Mouse (Mus musculus) forebrain, embryonic 16.5 days (tissue): ENCODE results near the gene Creld1. TPM values are rescaled to one million over a fixed set of nuclear protein-coding genes. Genes with fewer than 3 reads are reported as not detected.

Source experiments
- ATAC-seq: fragments of 200-750 bp; cut with Nextera tagmentation; 2 replicates; pipeline ENCODE4 v1.8.0; 2017; ENCODE audit warnings: mild to moderate bottlenecking, moderate library complexity
- H3K27ac ChIP-seq: fragments of 300-500 bp; sonication (generic); 2 replicates; pipeline ENCODE4 v1.5.1; 2014; ENCODE audit warnings: low read length, control low read depth
- H3K27me3 ChIP-seq: fragments of 300-500 bp; sonication (generic); replicated peaks from 2 replicates; pipeline ENCODE4 v1.6.1; 2014; ENCODE audit warnings: low read length; ENCODE audit not compliant: control insufficient read depth, insufficient read depth
- H3K36me3 ChIP-seq: fragments of 300-500 bp; sonication (generic); 2 replicates; pipeline ENCODE4 v1.6.1; 2014; ENCODE audit not compliant: control insufficient read depth, insufficient read depth
- H3K4me1 ChIP-seq: fragments of 300-500 bp; sonication (generic); replicated peaks from 2 replicates; pipeline ENCODE4 v1.6.1; 2014; ENCODE audit warnings: low read length; ENCODE audit not compliant: control insufficient read depth, insufficient read depth
- H3K4me2 ChIP-seq: fragments of 300-500 bp; sonication (generic); 2 replicates; pipeline ENCODE4 v1.6.1; 2014; ENCODE audit warnings: mild to moderate bottlenecking, low read length, control low read depth
- H3K4me3 ChIP-seq: fragments of 300-500 bp; sonication (generic); replicated peaks from 2 replicates; pipeline ENCODE4 v1.5.1; 2014; ENCODE audit warnings: mild to moderate bottlenecking, low read length, control low read depth
- H3K9ac ChIP-seq: fragments of 300-500 bp; sonication (generic); replicated peaks from 2 replicates; pipeline ENCODE4 v1.6.1; 2014; ENCODE audit warnings: low read depth, low read length, control low read depth
- H3K9me3 ChIP-seq: fragments of 300-500 bp; sonication (generic); 2 replicates; pipeline ENCODE4 v1.6.1; 2016; ENCODE audit warnings: low read length; ENCODE audit not compliant: control insufficient read depth
- WGBS: fragments of 180-500 bp; shearing (Covaris S2); extraction: QIAGEN DNeasy Blood & Tissue Kit; methylation state at CpG from one replicate; pipeline ENCODE4 v1.1.7; 2014; 5-methylcytosine and 5-hydroxymethylcytosine counted together
- polyA plus RNA-seq: library from polyadenylated mRNA; unstranded; fragments of >200 nt; fragmentation: Nextera tagmentation; extraction: Ambion mirVana; gene quantifications from 2 replicates; pipeline ENCODE4 v1.2.1, GENCODE M21; 2015

Gene Creld1
- polyA plus RNA-seq, 1 experiment from 2014 or later = 73.9 TPM

GRCm38 (mm10) chr6:113442442-113443090 lies 40.5 kb upstream of the Creld1 start, which contains the start of gene Jagn1:
TSS of gene Jagn1 (plus strand) at chr6:113442569.
- Histone ChIP-seq H3K9me3 (no peaks in the 10 kb centered on the region), H3K27ac (peak within 1 kb of the TSS; percentile 46), H3K36me3 (peaks cover 5% of the 10 kb centered on the region; the same call in 1 of the 2 replicates), H3K9ac (peak within 1 kb of the TSS; percentile 76), H3K4me1 (peaks cover 11% of the 10 kb centered on the region), H3K4me2 (peak within 1 kb of the TSS; percentile 81), H3K4me3 (peak within 1 kb of the TSS; percentile 91), H3K27me3 (no peaks in the 10 kb centered on the region)
- ATAC-seq = peak; percentile 97
- 1% methylated on average over 45 of the region's 45 CpGs for WGBS

GRCm38 (mm10) chr6:113443091-113443490 lies 40.0 kb upstream of the Creld1 start:
- Histone ChIP-seq H3K9me3 (no peaks in the 10 kb centered on the region), H3K27me3 (no peaks in the 10 kb centered on the region), H3K36me3 (peaks cover 9% of the 10 kb centered on the region), H3K4me3 (peak overlapping the region; percentile 91), H3K4me1 (peaks cover 11% of the 10 kb centered on the region), H3K27ac (no peak overlapping the region), H3K9ac (peak overlapping the region; percentile 76), H3K4me2 (peak overlapping the region; percentile 81)
- WGBS = 47% methylated on average over 12 of the region's 12 CpGs
- ATAC-seq = no peak

- Histone ChIP-seq H3K4me1 (peaks cover 11% of the 10 kb centered on the region), H3K9ac (no peak overlapping the region), H3K9me3 (no peaks in the 10 kb centered on the region), H3K27me3 (no peaks in the 10 kb centered on the region), H3K36me3 (peaks cover 11% of the 10 kb centered on the region), H3K27ac (no peak overlapping the region), H3K4me3 (no peak overlapping the region), H3K4me2 (no peak overlapping the region)
- no peak for ATAC-seq
- 89% methylated on average over 6 of the region's 8 CpGs for WGBS
Measured at GRCm38 (mm10) chr6:113444207-113444965, 38.7 kb upstream of the Creld1 start.

GRCm38 (mm10) chr6:113447639-113448038 lies 35.5 kb upstream of the Creld1 start:
- H3K4me3 ChIP-seq = no peak overlapping the region
- WGBS = 80% methylated on average over 4 of the region's 4 CpGs
- ATAC-seq = peak; percentile 52; the same call in 1 of the 2 replicates
- no peak overlapping the region for H3K27ac ChIP-seq
- H3K27me3 ChIP-seq = no peaks in the 10 kb centered on the region
- H3K9me3 ChIP-seq = no peaks in the 10 kb centered on the region
- H3K4me1 ChIP-seq = peaks cover 13% of the 10 kb centered on the region
- H3K36me3 ChIP-seq = peaks cover 11% of the 10 kb centered on the region
- no peak overlapping the region for H3K4me2 ChIP-seq
- H3K9ac ChIP-seq = no peak overlapping the region

- Histone ChIP-seq H3K4me3 (no peak overlapping the region), H3K4me2 (no peak overlapping the region), H3K9ac (no peak overlapping the region), H3K27me3 (no peaks in the 10 kb centered on the region), H3K4me1 (peaks cover 5% of the 10 kb centered on the region; the same call in 1 of the 2 replicates), H3K27ac (no peak overlapping the region), H3K36me3 (peaks cover 11% of the 10 kb centered on the region), H3K9me3 (no peaks in the 10 kb centered on the region)
- ATAC-seq = peak; percentile 54; the same call in 1 of the 2 replicates
- 75% methylated on average over 2 of the region's 2 CpGs for WGBS
Measured at GRCm38 (mm10) chr6:113451839-113452238, 31.3 kb upstream of the Creld1 start.

GRCm38 (mm10) chr6:113455007-113455406 lies 28.1 kb upstream of the Creld1 start:
- no peak overlapping the region for H3K27ac ChIP-seq
- H3K27me3 ChIP-seq = no peaks in the 10 kb centered on the region
- peaks cover 5% of the 10 kb centered on the region; the same call in 1 of the 2 replicates for H3K4me1 ChIP-seq
- H3K9ac ChIP-seq = no peak overlapping the region
- H3K4me3 ChIP-seq = no peak overlapping the region
- ATAC-seq = no peak
- no peaks in the 10 kb centered on the region for H3K36me3 ChIP-seq
- H3K9me3 ChIP-seq = no peaks in the 10 kb centered on the region
- no peak overlapping the region for H3K4me2 ChIP-seq
- WGBS = 78% methylated on average over 5 of the region's 5 CpGs

- ATAC-seq = no peak
- Histone ChIP-seq H3K4me1 (no peaks in the 10 kb centered on the region), H3K9me3 (no peaks in the 10 kb centered on the region), H3K9ac (no peak within 1 kb of the TSS), H3K4me3 (no peak within 1 kb of the TSS), H3K27ac (no peak within 1 kb of the TSS), H3K27me3 (no peaks in the 10 kb centered on the region), H3K36me3 (no peaks in the 10 kb centered on the region), H3K4me2 (no peak within 1 kb of the TSS)
- WGBS = 77% methylated on average over 10 of the region's 10 CpGs
Measured at GRCm38 (mm10) chr6:113457952-113458534, 25.1 kb upstream of the Creld1 start, which contains the start of gene Il17re. TSS of gene Il17re (plus strand) at chr6:113458484.

- no peaks in the 10 kb centered on the region for H3K4me1 ChIP-seq
- H3K27ac ChIP-seq = no peak overlapping the region
- no peak overlapping the region for H3K4me3 ChIP-seq
- no peak for ATAC-seq
- 72% methylated on average over 10 of the region's 10 CpGs for WGBS
- H3K27me3 ChIP-seq = no peaks in the 10 kb centered on the region
- H3K36me3 ChIP-seq = no peaks in the 10 kb centered on the region
- no peaks in the 10 kb centered on the region for H3K9me3 ChIP-seq
- no peak overlapping the region for H3K4me2 ChIP-seq
- no peak overlapping the region for H3K9ac ChIP-seq
Measured at GRCm38 (mm10) chr6:113458635-113459034, 24.5 kb upstream of the Creld1 start.

GRCm38 (mm10) chr6:113464040-113464439 lies 19.1 kb upstream of the Creld1 start:
- Histone ChIP-seq H3K27me3 (no peaks in the 10 kb centered on the region; the same call in 1 of the 2 replicates), H3K4me3 (no peak overlapping the region), H3K4me1 (no peaks in the 10 kb centered on the region; the same call in 1 of the 2 replicates), H3K9ac (no peak overlapping the region), H3K36me3 (no peaks in the 10 kb centered on the region), H3K27ac (no peak overlapping the region), H3K4me2 (no peak overlapping the region), H3K9me3 (no peaks in the 10 kb centered on the region)
- ATAC-seq = no peak
- 65% methylated on average over 7 of the region's 7 CpGs for WGBS
